Mouse (Mus musculus): ENCODE measurements at regions not wholly inside any gene's neighbourhood (a gene's known extent, or its start where the extent isn't known, plus 50 kb on each side); places are given as distances from the start of the nearest gene placed in this dataset.

GRCm38 (mm10) chr8:93591608-93592301, 56.1 kb upstream of the Ces5a start:
- Histone ChIP-seq H3K27ac (peak overlapping the region; percentile 62), H3K4me3 (no peak overlapping the region)
- DNase-seq: peak; percentile 87
- intact Hi-C loops (cut with DNase I): loop anchor here (1.0 to 10.0 kb wide), 5 partner anchors 22 to 613 kb away; no protein-coding TSS in a partner anchor
- peak; percentile 85 for TF ChIP-seq CTCF (IDR thresholded peaks at IDR 0.05)

GRCm38 (mm10) chr8:93592302-93592651, 56.6 kb upstream of the Ces5a start:
- DNase-seq: no peak
- no peak overlapping the region for H3K4me3 ChIP-seq
- no peak for TF ChIP-seq CTCF (IDR thresholded peaks at IDR 0.05)

GRCm38 (mm10) chr8:93598613-93599121, 63.0 kb upstream of the Ces5a start:
- Histone ChIP-seq H3K4me3 (no peak overlapping the region), H3K27ac (peak overlapping the region; percentile 48; the same call in 1 of the 2 replicates)
- intact Hi-C loops (cut with DNase I): loop anchor here (10.0 kb wide), 1 partner anchor 606 kb away; no protein-coding TSS in a partner anchor
- peak; percentile 23 for DNase-seq
- TF ChIP-seq CTCF (IDR thresholded peaks at IDR 0.05): no peak

More at GRCm38 (mm10) chr8:93592302-93592651, 56.6 kb upstream of the Ces5a start:
- H3K27ac ChIP-seq: peak overlapping the region; percentile 62
- intact Hi-C loops (cut with DNase I): loop anchor here (1.0 to 10.0 kb wide), 5 partner anchors 23 to 613 kb away; no protein-coding TSS in a partner anchor

GRCm38 (mm10) chr8:93599306-93599705, 63.7 kb upstream of the Ces5a start:
- Histone ChIP-seq H3K27ac (peak overlapping the region; percentile 48; the same call in 1 of the 2 replicates), H3K4me3 (no peak overlapping the region)
- no peak for TF ChIP-seq CTCF (IDR thresholded peaks at IDR 0.05)
- DNase-seq: no peak
- intact Hi-C loops (cut with DNase I): loop anchor here (10.0 kb wide), 1 partner anchor 605 kb away; no protein-coding TSS in a partner anchor

- peak; percentile 72 for DNase-seq
- intact Hi-C loops (cut with DNase I): loop anchor here (10.0 kb wide), 1 partner anchor 605 kb away; no protein-coding TSS in a partner anchor
- Histone ChIP-seq H3K4me3 (no peak overlapping the region), H3K27ac (no peak overlapping the region; the same call in 1 of the 2 replicates)
- no peak for TF ChIP-seq CTCF (IDR thresholded peaks at IDR 0.05)
Observed at GRCm38 (mm10) chr8:93599776-93600175, 64.1 kb upstream of the Ces5a start.

- intact Hi-C loops (cut with DNase I): no loop called here
- TF ChIP-seq CTCF (IDR thresholded peaks at IDR 0.05): no peak
- DNase-seq: peak; percentile 30
- H3K4me3 ChIP-seq: no peak overlapping the region
- no peak overlapping the region for H3K27ac ChIP-seq
Observed at GRCm38 (mm10) chr8:93626807-93627526, 91.3 kb upstream of the Ces5a start.

- TF ChIP-seq CTCF (IDR thresholded peaks at IDR 0.05): no peak
- no peak overlapping the region for H3K4me3 ChIP-seq
- intact Hi-C loops (cut with DNase I): no loop called here
- peak; percentile 32 for DNase-seq
- H3K27ac ChIP-seq: no peak overlapping the region
Observed at GRCm38 (mm10) chr8:93627626-93628025, 92.0 kb upstream of the Ces5a start.

GRCm38 (mm10) chr8:93632896-93633295, 97.3 kb upstream of the Ces5a start:
- intact Hi-C loops (cut with DNase I): no loop called here
- TF ChIP-seq CTCF (IDR thresholded peaks at IDR 0.05): no peak

GRCm38 (mm10) chr8:93642770-93643169, 107.1 kb upstream of the Ces5a start:
- DNase-seq: no peak
- Histone ChIP-seq H3K27ac (no peak overlapping the region), H3K4me3 (no peak overlapping the region)
- TF ChIP-seq CTCF (IDR thresholded peaks at IDR 0.05): no peak
- intact Hi-C loops (cut with DNase I): no loop called here

More at GRCm38 (mm10) chr8:93632896-93633295, 97.3 kb upstream of the Ces5a start:
- Histone ChIP-seq H3K27ac (no peak overlapping the region), H3K4me3 (no peak overlapping the region)
- no peak for DNase-seq

- no peak for DNase-seq
- Histone ChIP-seq H3K27ac (no peak overlapping the region), H3K4me3 (no peak overlapping the region)
- intact Hi-C loops (cut with DNase I): no loop called here
- no peak for TF ChIP-seq CTCF (IDR thresholded peaks at IDR 0.05)
Observed at GRCm38 (mm10) chr8:93643471-93644215, 108.0 kb upstream of the Ces5a start.

- DNase-seq: no peak
- intact Hi-C loops (cut with DNase I): no loop called here
- no peak for TF ChIP-seq CTCF (IDR thresholded peaks at IDR 0.05)
- H3K4me3 ChIP-seq: no peak overlapping the region
- H3K27ac ChIP-seq: no peak overlapping the region
Observed at GRCm38 (mm10) chr8:93653421-93653820, 117.8 kb upstream of the Ces5a start.

Measured in gastrocnemius, adult 2 months (tissue).